Mouse (Mus musculus) cortical plate, adult 2 months (tissue): ENCODE data around the gene Hsd3b1.

Experiments used
- CTCF ChIP-seq: fragments of 200-500 bp; IDR thresholded peaks from 2 replicates; pipeline ENCODE4 v1.5.1; 2011; ENCODE audit warnings: mild to moderate bottlenecking, control low read depth, low read length; ENCODE audit not compliant: insufficient read depth; ENCODE audit errors: extremely low read depth
- POLR2A ChIP-seq: fragments of 200-500 bp; IDR thresholded peaks from 2 replicates; pipeline ENCODE4 v1.6.1; 2011; ENCODE audit warnings: mild to moderate bottlenecking, low read length, control low read depth; ENCODE audit not compliant: insufficient read depth; ENCODE audit errors: extremely low read depth

DNA sequence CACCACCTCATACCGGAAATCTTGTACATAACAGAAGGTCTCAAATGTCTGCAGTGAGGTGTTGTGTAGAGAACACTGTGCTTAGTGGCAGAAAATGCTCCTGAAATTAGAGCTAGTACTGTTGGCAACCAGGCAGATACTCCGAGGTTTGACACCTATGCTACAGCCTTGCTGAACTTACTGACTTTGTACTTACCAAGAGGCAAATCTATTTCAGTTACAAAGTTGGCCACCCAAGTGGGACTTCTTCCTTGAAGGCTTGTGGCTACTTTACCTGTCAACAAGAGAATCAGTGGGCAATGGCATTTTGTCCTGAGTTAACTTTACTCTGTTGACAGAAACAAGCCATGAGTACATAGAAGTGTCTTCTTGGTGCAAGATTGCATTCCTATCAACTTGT, 38.0 kb upstream of the Hsd3b1 start:
- no peak for TF ChIP-seq CTCF
- TF ChIP-seq POLR2A = no peak
